Mouse (Mus musculus): ENCODE results near the gene Cmtm6.
A peak's percentile ranks its signal among the peaks of the same experiment; 100 is the strongest.

GRCm38 (mm10) chr9:114752863-114753484 is 22.1 kb downstream of the Cmtm6 start:
- TF ChIP-seq CTCF (IDR thresholded peaks at IDR 0.05; ENCODE audit: control insufficient read depth, insufficient read depth, insufficient read length), result peak; percentile 98
- no peak for TF ChIP-seq USF1 (IDR thresholded peaks at IDR 0.05; ENCODE audit: low read depth)
- no peak for TF ChIP-seq MYOG (IDR thresholded peaks at IDR 0.05; ENCODE audit: control insufficient read depth, extremely low read depth, insufficient read length)
- peak; percentile 82 for TF ChIP-seq MAX (IDR thresholded peaks at IDR 0.05)
- TF ChIP-seq MYOD1 (IDR thresholded peaks at IDR 0.05; ENCODE audit: control insufficient read depth, insufficient read length, low read depth), result peak; percentile 44

Data from C2C12 (cell line).